Mouse (Mus musculus) hindbrain, embryonic 15.5 days (tissue): ENCODE measurements around the gene Wdr41. TPM values are rescaled to one million over a fixed set of nuclear protein-coding genes. Genes with fewer than 3 reads are reported as not detected.

Source experiments
- ATAC-seq: fragments of 200-750 bp; cut with Nextera tagmentation; 2 replicates; pipeline ENCODE4 v1.8.0; 2017; ENCODE audit warnings: low read depth, moderate number of reproducible peaks, moderate TSS enrichment; ENCODE audit not compliant: low FRiP score
- H3K27ac ChIP-seq: fragments of 300-500 bp; sonication (generic); replicated peaks from 2 replicates; pipeline ENCODE4 v1.5.1; 2015; ENCODE audit warnings: mild to moderate bottlenecking, inconsistent platforms
- H3K27me3 ChIP-seq: fragments of 300-500 bp; sonication (generic); 2 replicates; pipeline ENCODE4 v1.6.1; 2015; ENCODE audit warnings: control low read depth, inconsistent platforms
- H3K36me3 ChIP-seq: fragments of 300-500 bp; sonication (generic); 2 replicates; pipeline ENCODE4 v1.6.1; 2015; ENCODE audit warnings: control low read depth, inconsistent platforms
- H3K4me1 ChIP-seq: fragments of 300-500 bp; sonication (generic); replicated peaks from 2 replicates; pipeline ENCODE4 v1.6.1; 2015; ENCODE audit warnings: control low read depth, inconsistent platforms
- H3K4me2 ChIP-seq: fragments of 300-500 bp; sonication (generic); 2 replicates; pipeline ENCODE4 v1.6.1; 2015; ENCODE audit warnings: moderate library complexity, mild to moderate bottlenecking, inconsistent platforms
- H3K4me3 ChIP-seq: fragments of 300-500 bp; sonication (generic); 2 replicates; pipeline ENCODE4 v1.5.1; 2015; ENCODE audit warnings: mild to moderate bottlenecking, inconsistent platforms
- H3K9ac ChIP-seq: fragments of 300-500 bp; sonication (generic); 2 replicates; pipeline ENCODE4 v1.6.1; 2015; ENCODE audit warnings: inconsistent platforms
- H3K9me3 ChIP-seq: fragments of 300-500 bp; sonication (generic); 2 replicates; pipeline ENCODE4 v1.6.1; 2016; ENCODE audit warnings: control low read depth, inconsistent platforms
- WGBS: fragments of 180-500 bp; shearing (Covaris S2); methylation state at CpG from one replicate; pipeline ENCODE4 v1.1.7; 2015; 5-methylcytosine and 5-hydroxymethylcytosine counted together
- polyA plus RNA-seq: library from polyadenylated mRNA; unstranded; fragments of >200 nt; fragmentation: Nextera tagmentation; extraction: Ambion mirVana; gene quantifications from 2 replicates; pipeline ENCODE4 v1.2.1, GENCODE M21; 2015

The Wdr41 gene
- polyA plus RNA-seq, 1 experiment from 2014 or later, result 28.6 TPM

DNA sequence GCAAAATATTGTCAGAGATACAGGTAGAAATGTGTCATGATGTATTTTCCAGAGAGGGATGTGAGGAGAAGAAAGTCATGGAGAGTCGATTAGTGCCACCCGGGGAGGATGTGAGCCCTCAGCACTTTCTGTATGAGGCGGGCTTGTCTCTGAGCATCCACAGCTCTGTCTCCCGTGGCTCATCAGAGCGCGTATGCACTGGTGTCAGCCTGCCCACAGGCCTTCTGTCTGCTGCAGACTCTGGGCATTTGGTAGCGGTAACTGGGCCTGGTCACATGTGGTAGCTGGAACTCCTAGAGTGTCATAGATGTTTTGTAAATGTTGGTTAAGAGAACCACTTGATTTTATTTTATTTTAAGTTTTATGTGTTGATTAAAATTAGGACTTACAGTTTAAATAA lies 33.1 kb downstream of the Wdr41 start:
- Histone ChIP-seq H3K9ac (no peak overlapping the region), H3K27ac (no peak overlapping the region), H3K36me3 (peaks cover 14% of the 10 kb centered on the region; the same call in 1 of the 2 replicates), H3K4me2 (no peak overlapping the region), H3K27me3 (no peaks in the 10 kb centered on the region), H3K4me1 (no peaks in the 10 kb centered on the region), H3K4me3 (no peak overlapping the region), H3K9me3 (no peaks in the 10 kb centered on the region)
- WGBS, result 86% methylated on average over 7 of the region's 7 CpGs
- ATAC-seq, result no peak

DNA sequence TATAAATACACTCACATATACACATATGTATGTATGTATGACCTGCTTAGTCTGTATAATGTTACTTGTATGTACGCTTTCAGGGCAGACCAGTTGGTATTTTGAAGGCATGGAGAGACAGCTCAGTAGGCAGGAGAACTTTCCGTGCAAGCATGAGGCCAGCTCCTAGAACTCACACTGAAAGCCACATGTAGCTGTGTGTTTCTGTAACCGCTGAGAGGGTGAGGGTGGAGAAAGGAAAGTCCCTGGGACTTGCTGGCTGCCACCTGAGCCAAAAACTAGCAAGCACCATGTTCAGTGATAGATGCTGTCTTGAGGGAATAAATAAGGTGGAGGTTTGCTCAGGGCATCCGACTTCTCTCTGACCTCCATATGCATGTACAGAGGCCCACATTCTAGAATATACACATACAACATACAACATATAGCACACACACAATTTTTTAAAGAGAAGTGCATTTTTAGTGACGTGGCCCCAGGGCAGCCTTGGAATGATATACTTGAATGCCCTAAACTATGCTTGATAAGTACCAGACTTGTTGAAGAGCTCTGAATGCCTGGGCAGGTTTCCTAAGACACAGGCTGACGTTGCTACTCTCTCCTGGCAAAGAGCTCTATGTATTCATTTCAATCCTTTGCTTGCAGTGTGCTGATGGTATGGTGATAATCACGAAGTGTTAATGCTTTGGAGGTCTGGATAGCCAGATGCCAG lies 35.6 kb downstream of the Wdr41 start:
- 89% methylated on average over 7 of the region's 7 CpGs for WGBS
- no peak for ATAC-seq

DNA sequence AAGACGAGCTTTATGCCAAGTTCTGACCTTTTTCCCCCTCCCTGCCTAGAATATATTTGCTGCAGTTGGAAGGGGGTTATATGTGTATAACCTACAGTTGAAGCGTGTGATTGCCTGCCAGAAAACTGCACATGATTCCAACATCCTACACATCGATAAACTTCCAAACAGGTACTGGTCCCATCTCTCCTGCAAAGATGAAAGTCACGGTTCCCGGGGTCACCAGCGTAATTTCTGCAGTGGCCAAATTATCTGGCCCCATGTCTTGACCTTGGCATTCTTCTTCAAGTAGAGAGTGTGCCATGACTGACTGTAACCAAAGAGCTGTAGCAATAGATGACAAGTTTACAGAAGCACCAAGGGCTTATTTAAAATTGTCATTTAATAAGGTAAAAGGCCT lies 41.1 kb downstream of the Wdr41 start:
- WGBS, result 88% methylated on average over 6 of the region's 6 CpGs
- Histone ChIP-seq H3K9ac (0 out of 2 replicates have a peak overlapping the region, but pooled peaks have one; percentile 3), H3K27ac (no peak overlapping the region)

More for the DNA sequence above, 35.6 kb downstream of the Wdr41 start:
- Histone ChIP-seq H3K36me3 (peaks cover 14% of the 10 kb centered on the region; the same call in 1 of the 2 replicates), H3K4me1 (0 out of 2 replicates have a peak, but pooled peaks cover under 1% of the 10 kb centered on the region), H3K4me3 (no peak overlapping the region), H3K9me3 (no peaks in the 10 kb centered on the region), H3K9ac (no peak overlapping the region), H3K27ac (no peak overlapping the region), H3K4me2 (no peak overlapping the region), H3K27me3 (no peaks in the 10 kb centered on the region)

DNA sequence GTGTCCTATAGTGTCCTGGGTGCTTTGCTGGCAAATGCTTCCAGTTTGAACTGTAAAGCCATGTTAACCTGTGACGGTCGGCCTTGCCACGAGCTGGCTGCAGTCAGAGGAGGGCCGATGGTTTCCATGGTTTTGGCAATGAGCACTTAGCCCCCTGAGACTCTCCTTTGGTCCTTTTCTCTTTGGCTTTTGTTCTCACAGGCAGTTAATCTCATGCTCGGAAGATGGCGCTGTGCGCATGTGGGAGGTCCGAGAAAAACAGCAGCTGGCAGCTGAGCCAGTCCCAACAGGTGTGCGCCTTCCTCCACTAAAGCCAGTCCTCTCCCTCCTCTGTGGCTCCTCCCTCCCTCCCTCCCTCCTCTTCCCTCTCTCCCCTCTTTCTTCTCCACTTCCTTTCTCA lies 41.8 kb downstream of the Wdr41 start:
- 0 out of 2 replicates have a peak overlapping the region, but pooled peaks have one; percentile 50 for H3K27ac ChIP-seq
- 0 out of 2 replicates have a peak overlapping the region, but pooled peaks have one; percentile 3 for H3K9ac ChIP-seq
- no peak overlapping the region for H3K4me3 ChIP-seq
- no peaks in the 10 kb centered on the region for H3K36me3 ChIP-seq
- H3K9me3 ChIP-seq, result no peaks in the 10 kb centered on the region
- WGBS, result under 1% methylated on average over 9 of the region's 9 CpGs
- peak overlapping the region; percentile 18; the same call in 1 of the 2 replicates for H3K4me2 ChIP-seq
- peak; percentile 78 for ATAC-seq
- H3K4me1 ChIP-seq, result peaks cover 7% of the 10 kb centered on the region
- H3K27me3 ChIP-seq, result no peaks in the 10 kb centered on the region

More for the DNA sequence above, 41.1 kb downstream of the Wdr41 start:
- no peak for ATAC-seq
- Histone ChIP-seq H3K4me1 (peaks cover 7% of the 10 kb centered on the region), H3K4me3 (no peak overlapping the region), H3K9me3 (no peaks in the 10 kb centered on the region), H3K27me3 (no peaks in the 10 kb centered on the region), H3K36me3 (no peaks in the 10 kb centered on the region), H3K4me2 (no peak overlapping the region)

DNA sequence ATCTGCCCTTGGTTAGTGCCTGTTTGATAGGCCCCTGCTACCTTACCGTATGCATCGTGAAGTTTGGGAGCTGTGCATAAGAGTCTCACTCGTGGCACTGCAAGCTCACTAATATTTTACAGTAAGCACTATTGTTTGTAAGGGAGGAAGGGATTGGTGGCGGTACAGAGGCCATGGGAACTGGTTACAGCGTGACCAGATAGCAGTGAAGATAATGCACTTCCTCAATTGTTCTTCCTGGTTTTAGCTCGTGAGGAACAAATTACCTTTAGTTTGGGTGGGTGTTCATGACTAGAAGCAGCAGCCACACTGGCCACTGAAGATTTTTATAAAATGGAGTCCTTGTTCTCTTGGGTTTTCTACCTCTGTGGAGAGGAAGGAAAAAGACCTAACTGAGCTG lies 43.2 kb downstream of the Wdr41 start:
- 88% methylated on average over 6 of the region's 6 CpGs for WGBS
- no peaks in the 10 kb centered on the region for H3K9me3 ChIP-seq
- no peak overlapping the region for H3K4me2 ChIP-seq
- no peak overlapping the region for H3K4me3 ChIP-seq
- no peak overlapping the region for H3K9ac ChIP-seq
- peaks cover 7% of the 10 kb centered on the region for H3K4me1 ChIP-seq
- H3K27me3 ChIP-seq, result no peaks in the 10 kb centered on the region
- no peak for ATAC-seq
- H3K27ac ChIP-seq, result no peak overlapping the region
- no peaks in the 10 kb centered on the region for H3K36me3 ChIP-seq

DNA sequence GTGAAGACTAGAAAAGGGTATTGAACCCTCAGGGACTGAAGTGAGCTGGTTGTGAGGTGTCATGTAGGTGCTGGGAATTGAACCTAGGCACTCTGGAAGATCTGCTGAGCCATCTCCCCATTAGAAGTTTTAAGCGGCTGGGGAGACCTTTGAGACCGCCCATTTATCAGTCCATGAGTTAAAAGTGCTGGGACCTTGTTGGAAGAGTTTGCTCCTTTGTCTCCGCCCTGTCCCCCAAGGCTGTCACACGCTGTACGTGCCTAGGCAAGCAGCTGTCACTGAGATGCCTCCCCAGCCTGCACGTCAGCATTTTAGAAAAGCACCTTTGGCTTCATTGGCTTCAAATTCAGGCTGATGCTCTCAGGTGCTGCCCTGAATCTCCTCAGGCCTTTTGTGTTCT lies 44.1 kb downstream of the Wdr41 start:
- H3K36me3 ChIP-seq, result no peaks in the 10 kb centered on the region
- ATAC-seq, result no peak
- WGBS, result 78% methylated on average over 6 of the region's 6 CpGs
- H3K4me2 ChIP-seq, result no peak overlapping the region
- H3K9me3 ChIP-seq, result no peaks in the 10 kb centered on the region
- peaks cover 7% of the 10 kb centered on the region for H3K4me1 ChIP-seq
- no peak overlapping the region for H3K27ac ChIP-seq
- no peak overlapping the region for H3K9ac ChIP-seq
- no peak overlapping the region for H3K4me3 ChIP-seq
- no peaks in the 10 kb centered on the region for H3K27me3 ChIP-seq

DNA sequence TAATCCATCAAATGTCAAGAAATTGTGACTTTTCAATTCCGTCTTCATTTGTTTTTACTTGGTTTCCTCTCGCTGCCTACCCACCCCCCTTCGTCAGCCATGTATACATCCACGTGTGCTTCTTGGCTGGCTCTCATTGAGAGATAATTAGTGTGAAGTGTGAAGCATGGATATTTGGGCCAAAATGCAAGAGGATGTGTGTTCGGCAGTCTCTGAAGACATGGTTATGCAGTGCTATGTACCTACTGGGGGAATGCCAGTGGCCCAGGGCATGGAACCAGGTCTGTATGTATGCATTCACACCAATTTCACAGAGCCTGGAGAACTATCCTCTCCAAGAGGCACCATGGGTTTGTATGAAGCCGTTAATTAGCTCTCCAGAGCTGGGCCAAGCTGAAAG lies 54.7 kb downstream of the Wdr41 start:
- H3K27me3 ChIP-seq, result no peaks in the 10 kb centered on the region
- no peak for ATAC-seq
- H3K27ac ChIP-seq, result no peak overlapping the region
- no peak overlapping the region for H3K4me2 ChIP-seq
- 83% methylated on average over 6 of the region's 6 CpGs for WGBS
- no peak overlapping the region for H3K4me3 ChIP-seq
- no peak overlapping the region for H3K9ac ChIP-seq
- no peaks in the 10 kb centered on the region for H3K4me1 ChIP-seq
- H3K9me3 ChIP-seq, result no peaks in the 10 kb centered on the region
- peaks cover 17% of the 10 kb centered on the region for H3K36me3 ChIP-seq

DNA sequence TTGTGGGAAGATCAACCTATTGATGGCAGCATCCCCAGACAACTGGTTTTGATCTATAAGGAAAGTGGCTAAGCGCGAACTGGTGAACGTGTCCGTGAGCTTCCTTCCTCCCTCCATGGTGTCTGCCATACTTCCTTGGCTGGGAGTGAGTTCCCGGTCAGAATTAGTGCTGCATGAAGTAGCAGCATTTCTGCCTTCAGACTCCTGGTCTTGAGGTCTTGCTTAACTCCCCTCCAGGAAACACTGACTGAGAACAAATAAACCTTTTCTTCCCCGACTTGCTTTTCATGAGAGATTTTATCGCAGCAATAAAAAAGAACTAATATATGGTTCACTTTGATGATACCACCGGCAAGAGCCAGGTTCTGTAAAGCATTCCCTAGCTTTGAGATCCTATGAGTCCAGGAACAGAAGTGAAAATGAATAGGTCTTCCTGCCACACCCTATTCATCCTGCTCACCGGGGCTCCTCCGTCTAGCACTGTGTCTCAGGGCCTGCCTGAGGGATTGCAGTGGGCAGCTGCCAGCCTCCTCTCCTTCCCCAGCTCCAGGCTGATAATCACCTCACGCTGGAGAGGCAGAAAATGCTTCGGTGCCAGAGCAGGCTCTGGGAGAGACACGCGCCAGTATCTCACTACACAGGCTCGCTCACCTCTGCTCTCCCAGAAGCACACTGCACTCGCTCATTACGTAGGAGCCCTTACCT lies 56.1 kb downstream of the Wdr41 start:
- Histone ChIP-seq H3K9ac (no peak overlapping the region; the same call in 1 of the 2 replicates), H3K4me2 (no peak overlapping the region), H3K36me3 (peaks cover 15% of the 10 kb centered on the region), H3K9me3 (no peaks in the 10 kb centered on the region), H3K27me3 (no peaks in the 10 kb centered on the region), H3K4me1 (no peaks in the 10 kb centered on the region), H3K27ac (no peak overlapping the region), H3K4me3 (no peak overlapping the region)
- peak; percentile 48; the same call in 1 of the 2 replicates for ATAC-seq
- 63% methylated on average over 17 of the region's 17 CpGs for WGBS

DNA sequence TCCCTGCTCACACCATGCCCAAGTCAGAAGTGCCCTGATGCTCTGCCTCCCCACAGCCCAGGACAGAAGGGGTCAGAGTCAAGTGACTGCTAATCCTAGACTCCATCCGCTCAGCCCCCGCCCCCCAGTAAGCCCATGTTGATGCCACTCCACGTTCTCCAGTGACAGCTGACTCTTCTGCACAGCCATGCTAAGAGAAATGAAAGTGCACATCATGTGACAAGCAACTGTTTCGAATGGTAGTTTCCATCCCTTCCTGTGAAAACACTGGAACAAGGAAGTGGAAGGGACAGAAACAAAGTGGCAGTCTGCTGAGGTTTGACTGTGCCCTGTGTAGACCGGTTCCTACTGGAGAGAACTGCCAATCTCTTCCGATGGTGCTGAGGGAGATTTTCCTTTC lies 56.8 kb downstream of the Wdr41 start:
- Histone ChIP-seq H3K36me3 (peaks cover 11% of the 10 kb centered on the region), H3K4me2 (no peak overlapping the region), H3K27me3 (no peaks in the 10 kb centered on the region), H3K4me3 (no peak overlapping the region), H3K9me3 (no peaks in the 10 kb centered on the region), H3K27ac (no peak overlapping the region), H3K9ac (no peak overlapping the region), H3K4me1 (no peaks in the 10 kb centered on the region)
- 81% methylated on average over 6 of the region's 6 CpGs for WGBS
- no peak for ATAC-seq

DNA sequence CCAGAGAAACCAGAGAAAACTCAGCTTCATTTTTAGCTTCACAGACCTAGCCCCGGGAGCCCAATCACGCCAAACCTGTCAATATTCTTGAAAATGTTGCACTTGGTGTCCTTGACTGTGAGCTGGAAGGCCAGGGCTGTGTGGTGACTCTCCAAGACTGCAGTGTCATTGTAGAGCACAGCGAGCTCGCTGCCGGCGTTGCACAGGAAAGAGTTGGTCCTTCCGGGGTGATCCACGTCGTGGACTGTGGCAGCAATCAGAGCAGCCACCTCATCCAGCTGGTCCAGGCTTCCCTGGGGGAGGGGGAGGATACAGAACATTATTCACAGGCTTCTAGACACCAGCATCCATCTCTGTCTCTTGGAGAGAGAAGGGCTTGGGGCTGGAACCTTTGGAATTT lies 58.0 kb downstream of the Wdr41 start:
- H3K36me3 ChIP-seq, result peaks cover under 1% of the 10 kb centered on the region; the same call in 1 of the 2 replicates
- no peak for ATAC-seq
- H3K27ac ChIP-seq, result no peak overlapping the region
- 76% methylated on average over 9 of the region's 9 CpGs for WGBS
- no peaks in the 10 kb centered on the region for H3K27me3 ChIP-seq
- no peaks in the 10 kb centered on the region for H3K9me3 ChIP-seq
- no peak overlapping the region for H3K9ac ChIP-seq
- H3K4me3 ChIP-seq, result no peak overlapping the region
- no peak overlapping the region for H3K4me2 ChIP-seq
- H3K4me1 ChIP-seq, result no peaks in the 10 kb centered on the region

DNA sequence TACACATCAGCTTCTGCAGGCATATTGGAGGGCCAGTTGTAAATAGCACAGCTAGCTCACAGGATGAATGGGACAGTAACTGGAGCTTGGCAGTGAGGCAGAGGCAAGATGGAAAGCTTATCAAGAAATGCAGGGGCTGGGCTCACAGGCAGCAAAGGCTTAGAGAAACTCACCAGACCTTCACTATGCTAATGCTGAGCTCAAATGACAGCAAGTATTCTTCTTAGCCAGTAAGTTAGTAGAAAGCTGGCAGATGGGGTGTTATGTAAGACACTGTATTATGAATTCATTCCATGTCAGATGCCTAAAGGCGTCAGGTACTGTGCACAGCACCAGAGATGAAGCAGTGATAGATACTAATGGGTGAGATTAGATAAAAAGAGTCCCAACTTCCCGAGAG lies 58.6 kb downstream of the Wdr41 start:
- 84% methylated on average over 2 of the region's 2 CpGs for WGBS
- no peak for ATAC-seq

DNA sequence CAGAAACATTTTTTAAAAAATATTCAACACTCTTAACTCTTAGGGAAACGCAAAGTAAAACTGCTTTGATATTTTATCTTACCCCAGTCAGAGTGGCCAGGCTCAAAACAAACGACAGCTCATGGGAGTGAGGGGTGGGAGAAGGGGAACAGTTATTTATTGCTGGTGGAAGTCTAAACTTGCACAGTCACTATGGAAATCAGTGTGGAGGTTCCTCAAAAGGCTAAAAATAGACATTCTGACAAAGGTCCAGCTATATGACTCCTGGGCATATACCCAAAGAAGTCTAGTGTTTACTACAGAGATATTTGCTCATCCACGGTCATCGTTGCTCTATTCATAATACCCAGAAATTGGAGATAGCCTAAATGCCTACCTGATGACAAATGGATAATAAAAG lies 62.1 kb downstream of the Wdr41 start:
- Histone ChIP-seq H3K4me3 (no peak overlapping the region), H3K27me3 (no peaks in the 10 kb centered on the region), H3K4me1 (no peaks in the 10 kb centered on the region), H3K4me2 (no peak overlapping the region), H3K9me3 (no peaks in the 10 kb centered on the region), H3K36me3 (no peaks in the 10 kb centered on the region), H3K27ac (no peak overlapping the region), H3K9ac (no peak overlapping the region)
- ATAC-seq, result no peak
- WGBS, result 90% methylated on average over 4 of the region's 4 CpGs

More for the DNA sequence above, 58.6 kb downstream of the Wdr41 start:
- Histone ChIP-seq H3K9ac (no peak overlapping the region), H3K9me3 (no peaks in the 10 kb centered on the region), H3K36me3 (no peaks in the 10 kb centered on the region), H3K27ac (no peak overlapping the region), H3K4me3 (no peak overlapping the region), H3K4me2 (no peak overlapping the region), H3K4me1 (no peaks in the 10 kb centered on the region), H3K27me3 (no peaks in the 10 kb centered on the region)
